Mouse (Mus musculus) liver, embryonic 13.5 days (tissue): Measurements from ENCODE around the gene Tfrc. TPM values are rescaled to one million over a fixed set of nuclear protein-coding genes. Genes with fewer than 3 reads are reported as not detected.

Experiments
- ATAC-seq: fragments of 200-750 bp; cut with Nextera tagmentation; 2 replicates; pipeline ENCODE4 v1.8.0; 2017; ENCODE audit warnings: low read depth, mild to moderate bottlenecking, moderate number of reproducible peaks, moderate library complexity
- DNase-seq: peaks from one replicate; pipeline ENCODE4 v3.0.0; 2022
- H3K27ac ChIP-seq: fragments of 300-500 bp; sonication (generic); 2 replicates; pipeline ENCODE4 v1.5.1; 2015; ENCODE audit warnings: moderate library complexity, mild to moderate bottlenecking, inconsistent platforms
- H3K27me3 ChIP-seq: fragments of 300-500 bp; sonication (generic); 2 replicates; pipeline ENCODE4 v1.6.1; 2015; ENCODE audit warnings: mild to moderate bottlenecking, inconsistent platforms
- H3K36me3 ChIP-seq: fragments of 300-500 bp; sonication (generic); 2 replicates; pipeline ENCODE4 v1.6.1; 2015; ENCODE audit warnings: mild to moderate bottlenecking, inconsistent platforms
- H3K4me1 ChIP-seq: fragments of 300-500 bp; sonication (generic); replicated peaks from 2 replicates; pipeline ENCODE4 v1.6.1; 2015; ENCODE audit warnings: inconsistent platforms
- H3K4me2 ChIP-seq: fragments of 300-500 bp; sonication (generic); 2 replicates; pipeline ENCODE4 v1.6.1; 2015; ENCODE audit warnings: inconsistent platforms, mild to moderate bottlenecking, moderate library complexity
- H3K4me3 ChIP-seq: fragments of 300-500 bp; sonication (generic); replicated peaks from 2 replicates; pipeline ENCODE4 v1.5.1; 2015; ENCODE audit warnings: mild to moderate bottlenecking, inconsistent platforms
- H3K9ac ChIP-seq: fragments of 300-500 bp; sonication (generic); 2 replicates; pipeline ENCODE4 v1.6.1; 2015; ENCODE audit warnings: mild to moderate bottlenecking, inconsistent platforms
- H3K9me3 ChIP-seq: fragments of 300-500 bp; sonication (generic); replicated peaks from 2 replicates; pipeline ENCODE4 v1.6.1; 2016; ENCODE audit warnings: inconsistent platforms
- WGBS: fragments of 180-500 bp; shearing (Covaris S2); methylation state at CpG from one replicate; pipeline ENCODE4 v1.1.7; 2015; ENCODE audit not compliant: insufficient replicate concordance; 5-methylcytosine and 5-hydroxymethylcytosine counted together
- polyA plus RNA-seq: library from polyadenylated mRNA; unstranded; fragments of >200 nt; fragmentation: Nextera tagmentation; extraction: Ambion mirVana; gene quantifications from 2 replicates; pipeline ENCODE4 v1.2.1, GENCODE M21; 2015

Gene Tfrc
- polyA plus RNA-seq, 1 experiment from 2014 or later: 262 TPM

- Histone ChIP-seq H3K9me3 (no peaks in the 10 kb centered on the region), H3K27me3 (no peaks in the 10 kb centered on the region), H3K27ac (0 out of 2 replicates have a peak overlapping the region, but pooled peaks have one; percentile 31), H3K36me3 (peaks cover 5% of the 10 kb centered on the region; the same call in 1 of the 2 replicates), H3K4me1 (peaks cover 51% of the 10 kb centered on the region), H3K4me2 (no peak overlapping the region), H3K9ac (no peak overlapping the region), H3K4me3 (no peak overlapping the region)
- 35% methylated on average over 5 of the region's 5 CpGs for WGBS
- DNase-seq (no peak), ATAC-seq (peak; percentile 47; the same call in 1 of the 2 replicates)
These were observed 42.4 kb downstream of the Tfrc start for GRCm38 (mm10) chr16:32650974-32651618.

DNA sequence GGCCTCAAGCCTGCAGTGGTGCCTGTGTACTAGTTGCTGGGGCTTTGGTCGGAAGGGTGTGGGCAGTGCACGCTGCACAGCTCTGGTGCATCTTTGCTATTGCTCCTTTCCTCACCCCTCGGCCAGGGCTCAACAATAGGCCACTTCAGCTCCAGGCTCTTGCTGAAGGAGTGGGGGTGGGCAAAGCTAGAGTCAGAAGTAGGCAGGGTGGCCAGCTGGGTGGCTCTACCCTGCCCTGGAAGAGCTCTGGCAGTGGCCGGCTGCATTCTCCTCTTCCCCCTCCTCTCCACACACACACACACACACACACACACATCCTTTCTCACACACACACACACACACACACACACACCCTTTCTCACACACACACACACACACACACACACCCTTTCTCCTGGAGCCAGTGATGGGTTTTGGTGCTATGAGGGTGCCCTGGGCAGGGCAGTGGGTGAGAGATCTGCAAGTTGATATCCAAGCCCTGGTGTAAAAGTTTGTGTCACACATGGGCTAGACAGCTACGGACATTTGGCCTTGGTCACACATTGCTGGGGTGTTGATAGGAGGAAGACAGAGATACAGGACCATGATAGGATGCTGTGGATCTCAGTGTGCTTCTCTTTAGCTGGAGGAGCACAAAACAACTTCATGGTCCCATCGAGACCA lies 45.5 kb downstream of the Tfrc start:
- Histone ChIP-seq H3K4me1 (peaks cover 61% of the 10 kb centered on the region), H3K36me3 (peaks cover 3% of the 10 kb centered on the region; the same call in 1 of the 2 replicates), H3K9ac (no peak overlapping the region), H3K27ac (no peak overlapping the region), H3K27me3 (no peaks in the 10 kb centered on the region), H3K4me2 (no peak overlapping the region), H3K4me3 (no peak overlapping the region), H3K9me3 (no peaks in the 10 kb centered on the region)
- 81% methylated on average over 6 of the region's 6 CpGs for WGBS
- DNase-seq (no peak), ATAC-seq (no peak)

DNA sequence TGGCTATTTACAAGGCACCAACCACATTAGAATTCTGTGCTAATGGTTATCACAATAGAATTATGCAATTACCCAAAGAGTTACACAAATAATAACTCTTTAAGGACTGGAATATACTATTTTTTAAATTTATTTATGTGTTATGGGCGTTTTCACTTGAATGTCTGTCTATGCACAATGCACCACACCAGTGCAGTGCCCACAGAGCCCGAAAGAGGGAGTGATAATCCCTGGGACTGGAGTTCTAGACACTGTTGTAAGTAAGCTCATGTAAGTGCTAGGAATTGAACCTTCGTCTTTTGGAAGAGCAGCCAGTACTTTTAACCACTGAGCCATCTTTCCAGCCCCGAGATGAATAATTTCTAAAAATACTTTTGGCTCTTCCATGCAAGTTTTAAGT lies 46.8 kb downstream of the Tfrc start:
- DNase-seq: no peak
- H3K4me1 ChIP-seq: peaks cover 74% of the 10 kb centered on the region
- WGBS: 76% methylated on average over 4 of the region's 4 CpGs

DNA sequence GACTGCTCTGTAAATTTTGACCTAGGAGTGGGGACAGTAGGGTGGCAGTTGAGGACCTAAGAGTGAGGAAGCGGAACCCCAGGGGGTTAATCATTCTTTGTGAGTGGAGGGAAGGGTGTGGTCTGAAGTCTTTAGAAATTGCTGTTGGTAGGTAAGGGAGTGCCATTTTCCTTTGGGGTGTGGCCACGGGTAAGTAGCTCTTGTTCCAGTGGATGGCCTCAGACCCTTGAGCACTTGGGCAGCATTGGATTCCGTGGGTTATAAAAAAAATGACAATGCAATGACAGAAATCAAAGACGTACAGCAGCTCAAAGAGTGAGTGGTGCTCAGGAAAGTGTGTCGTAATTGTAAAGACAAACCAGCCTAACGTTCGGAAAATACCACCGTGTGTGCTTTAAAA lies 47.6 kb downstream of the Tfrc start:
- Histone ChIP-seq H3K9me3 (no peaks in the 10 kb centered on the region), H3K4me2 (no peak overlapping the region), H3K27me3 (no peaks in the 10 kb centered on the region), H3K4me1 (peaks cover 75% of the 10 kb centered on the region), H3K9ac (no peak overlapping the region), H3K36me3 (peaks cover 3% of the 10 kb centered on the region; the same call in 1 of the 2 replicates), H3K4me3 (no peak overlapping the region), H3K27ac (no peak overlapping the region)
- WGBS: 63% methylated on average over 8 of the region's 8 CpGs
- DNase-seq (no peak), ATAC-seq (no peak)

More for the DNA sequence above, 46.8 kb downstream of the Tfrc start:
- H3K27ac ChIP-seq: no peak overlapping the region
- no peak for ATAC-seq
- H3K4me3 ChIP-seq: no peak overlapping the region
- H3K36me3 ChIP-seq: peaks cover 3% of the 10 kb centered on the region; the same call in 1 of the 2 replicates
- no peak overlapping the region for H3K4me2 ChIP-seq
- H3K27me3 ChIP-seq: no peaks in the 10 kb centered on the region
- H3K9ac ChIP-seq: no peak overlapping the region
- no peaks in the 10 kb centered on the region for H3K9me3 ChIP-seq

GRCm38 (mm10) chr16:32656794-32657193 lies 48.1 kb downstream of the Tfrc start:
- WGBS: 76% methylated on average over 8 of the region's 8 CpGs
- Histone ChIP-seq H3K9me3 (no peaks in the 10 kb centered on the region), H3K9ac (no peak overlapping the region), H3K27ac (no peak overlapping the region), H3K4me2 (no peak overlapping the region), H3K36me3 (peaks cover 3% of the 10 kb centered on the region; the same call in 1 of the 2 replicates), H3K27me3 (no peaks in the 10 kb centered on the region), H3K4me3 (no peak overlapping the region), H3K4me1 (peaks cover 78% of the 10 kb centered on the region)
- no peak for DNase-seq
- ATAC-seq: no peak

- H3K4me2 ChIP-seq: no peak overlapping the region
- DNase-seq (no peak), ATAC-seq (0 out of 2 replicates have a peak, but pooled peaks have one; percentile 6)
These were observed 49.0 kb downstream of the Tfrc start for GRCm38 (mm10) chr16:32657498-32658250.

GRCm38 (mm10) chr16:32658743-32659171 lies 50.0 kb downstream of the Tfrc start:
- ATAC-seq (no peak), DNase-seq (no peak)
- H3K36me3 ChIP-seq: no peaks in the 10 kb centered on the region
- H3K27me3 ChIP-seq: no peaks in the 10 kb centered on the region
- H3K4me2 ChIP-seq: peak overlapping the region; percentile 55
- H3K9me3 ChIP-seq: no peaks in the 10 kb centered on the region
- 18% methylated on average over 13 of the region's 21 CpGs for WGBS
- peak overlapping the region; percentile 56; the same call in 1 of the 2 replicates for H3K27ac ChIP-seq
- peaks cover 90% of the 10 kb centered on the region for H3K4me1 ChIP-seq
- H3K4me3 ChIP-seq: peak overlapping the region; percentile 14; the same call in 1 of the 2 replicates
- peak overlapping the region; percentile 31 for H3K9ac ChIP-seq

More at GRCm38 (mm10) chr16:32657498-32658250, 49.0 kb downstream of the Tfrc start:
- H3K4me3 ChIP-seq: no peak overlapping the region
- H3K4me1 ChIP-seq: peaks cover 82% of the 10 kb centered on the region
- 84% methylated on average over 16 of the region's 16 CpGs for WGBS
- H3K9me3 ChIP-seq: no peaks in the 10 kb centered on the region
- H3K27ac ChIP-seq: no peak overlapping the region; the same call in 1 of the 2 replicates
- no peaks in the 10 kb centered on the region for H3K27me3 ChIP-seq
- H3K36me3 ChIP-seq: no peaks in the 10 kb centered on the region
- H3K9ac ChIP-seq: no peak overlapping the region

GRCm38 (mm10) chr16:32659385-32659784 lies 50.7 kb downstream of the Tfrc start:
- peaks cover 91% of the 10 kb centered on the region for H3K4me1 ChIP-seq
- H3K36me3 ChIP-seq: no peaks in the 10 kb centered on the region
- H3K9me3 ChIP-seq: no peaks in the 10 kb centered on the region
- H3K4me2 ChIP-seq: peak overlapping the region; percentile 55
- ATAC-seq (no peak), DNase-seq (no peak)
- H3K9ac ChIP-seq: peak overlapping the region; percentile 31; the same call in 1 of the 2 replicates
- H3K4me3 ChIP-seq: no peak overlapping the region; the same call in 1 of the 2 replicates
- H3K27me3 ChIP-seq: no peaks in the 10 kb centered on the region
- WGBS: 23% methylated on average over 8 of the region's 8 CpGs
- peak overlapping the region; percentile 56 for H3K27ac ChIP-seq

- peaks cover 97% of the 10 kb centered on the region for H3K4me1 ChIP-seq
- WGBS: 40% methylated on average over 1 of the region's 1 CpGs
- no peak overlapping the region for H3K4me2 ChIP-seq
- 0 out of 2 replicates have a peak overlapping the region, but pooled peaks have one; percentile 19 for H3K9ac ChIP-seq
- H3K27ac ChIP-seq: peak overlapping the region; percentile 56
- no peak for DNase-seq
- H3K27me3 ChIP-seq: no peaks in the 10 kb centered on the region
- H3K9me3 ChIP-seq: no peaks in the 10 kb centered on the region
- H3K36me3 ChIP-seq: no peaks in the 10 kb centered on the region
- no peak overlapping the region for H3K4me3 ChIP-seq
- no peak for ATAC-seq
These were observed 51.4 kb downstream of the Tfrc start for GRCm38 (mm10) chr16:32660095-32660494.

DNA sequence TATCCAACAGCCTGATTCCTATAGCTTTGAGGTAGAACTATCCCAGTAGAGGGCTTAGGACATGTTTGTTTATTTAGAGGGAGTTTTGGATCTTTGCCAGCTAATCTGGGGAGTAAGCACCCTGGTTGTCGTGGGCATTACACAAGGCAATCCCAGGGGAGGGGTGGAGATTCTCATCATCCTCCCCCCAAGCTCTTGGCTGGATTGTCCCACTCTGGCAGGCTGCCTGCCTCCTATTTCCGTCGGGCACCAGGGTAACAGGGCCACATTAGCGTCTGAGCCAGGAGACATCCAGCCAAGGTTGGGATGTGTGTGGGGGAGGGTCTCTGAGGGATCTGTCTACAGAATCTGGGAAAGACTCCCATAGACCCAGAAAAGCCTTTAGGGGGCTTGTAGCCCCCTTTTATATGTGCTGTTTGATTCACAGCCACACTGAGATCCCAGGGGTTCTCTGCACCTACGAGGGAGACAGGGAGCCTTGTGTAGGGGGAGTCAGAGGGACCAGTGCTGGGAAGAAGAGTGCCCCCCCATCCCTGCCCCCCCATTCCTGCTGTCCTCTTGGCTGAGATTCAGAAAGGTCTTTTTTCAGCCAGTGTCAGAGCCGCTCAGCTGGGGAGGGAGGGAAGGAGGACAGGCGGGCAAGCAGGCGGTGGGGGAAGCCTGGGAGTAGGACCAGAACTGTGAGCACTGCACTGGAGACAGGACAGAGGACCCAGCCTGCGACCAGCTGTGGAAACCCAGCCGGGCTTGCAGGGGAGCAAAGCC lies 52.0 kb downstream of the Tfrc start:
- H3K9ac ChIP-seq: peak overlapping the region; percentile 33; the same call in 1 of the 2 replicates
- WGBS: 64% methylated on average over 10 of the region's 10 CpGs
- ATAC-seq: no peak
- no peaks in the 10 kb centered on the region for H3K27me3 ChIP-seq
- no peaks in the 10 kb centered on the region for H3K36me3 ChIP-seq
- H3K4me3 ChIP-seq: no peak overlapping the region
- H3K4me2 ChIP-seq: no peak overlapping the region
- H3K9me3 ChIP-seq: no peaks in the 10 kb centered on the region
- H3K27ac ChIP-seq: peak overlapping the region; percentile 56
- DNase-seq: no peak
- peaks cover 99% of the 10 kb centered on the region for H3K4me1 ChIP-seq
